Mouse (Mus musculus): ENCODE measurements at regions not wholly inside any gene's neighbourhood (a gene's known extent, or its start where the extent isn't known, plus 50 kb on each side); places are given as distances from the start of the nearest gene placed in this dataset.

GRCm38 (mm10) chr2:178631966-178632365 is 201.6 kb downstream of the Cdh26 start:
- ATAC-seq (replicated peaks in 1 of 2; ENCODE audit: insufficient read depth in 1 of 2, low FRiP score in 2 of 2, low TSS enrichment in 1 of 2, low read depth in 1 of 2, poor library complexity in 2 of 2, severe bottlenecking in 2 of 2), result no peak

DNA sequence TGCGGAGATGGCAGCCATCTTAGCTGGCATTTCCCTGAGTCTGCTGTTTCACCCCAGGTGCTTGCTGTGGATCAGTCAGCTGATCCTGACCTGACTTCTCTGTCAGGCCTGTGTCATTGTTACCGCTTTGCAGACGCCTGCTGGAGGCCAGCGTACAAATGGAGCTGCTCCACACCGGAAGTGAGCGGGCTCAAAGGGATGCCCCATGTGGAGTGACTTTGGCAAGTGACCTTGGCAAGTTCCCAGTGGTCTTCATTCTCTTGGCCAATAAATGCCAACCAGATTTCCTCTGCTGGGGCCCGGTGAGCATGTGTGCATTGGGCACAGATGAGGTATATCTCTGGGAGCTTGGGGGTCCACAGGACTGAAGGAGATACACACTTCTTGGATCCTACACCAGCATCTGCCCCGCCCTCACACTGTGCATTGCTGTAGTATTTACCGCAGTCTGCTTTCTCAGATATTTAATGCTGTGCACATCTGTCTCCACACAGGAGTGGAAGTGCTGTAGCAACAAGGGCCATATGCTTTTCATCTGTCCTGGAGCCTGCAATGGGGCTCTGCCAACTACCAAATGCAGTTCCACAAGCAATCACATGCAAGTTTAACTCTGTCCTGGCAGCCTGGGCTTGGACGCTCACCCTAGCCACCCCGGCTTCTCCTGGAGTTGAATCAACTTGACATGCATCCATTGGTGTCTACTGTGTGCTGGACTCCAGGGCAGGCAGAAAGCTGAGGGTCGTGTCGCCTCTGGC is 202.7 kb downstream of the Cdh26 start:
- no peak for ATAC-seq (replicated peaks in 1 of 2; ENCODE audit: insufficient read depth in 1 of 2, low FRiP score in 2 of 2, low TSS enrichment in 1 of 2, low read depth in 1 of 2, poor library complexity in 2 of 2, severe bottlenecking in 2 of 2)

GRCm38 (mm10) chr2:178634116-178634515 is 203.8 kb downstream of the Cdh26 start:
- ATAC-seq (replicated peaks in 1 of 2; ENCODE audit: insufficient read depth in 1 of 2, low FRiP score in 2 of 2, low TSS enrichment in 1 of 2, low read depth in 1 of 2, poor library complexity in 2 of 2, severe bottlenecking in 2 of 2), result no peak

DNA sequence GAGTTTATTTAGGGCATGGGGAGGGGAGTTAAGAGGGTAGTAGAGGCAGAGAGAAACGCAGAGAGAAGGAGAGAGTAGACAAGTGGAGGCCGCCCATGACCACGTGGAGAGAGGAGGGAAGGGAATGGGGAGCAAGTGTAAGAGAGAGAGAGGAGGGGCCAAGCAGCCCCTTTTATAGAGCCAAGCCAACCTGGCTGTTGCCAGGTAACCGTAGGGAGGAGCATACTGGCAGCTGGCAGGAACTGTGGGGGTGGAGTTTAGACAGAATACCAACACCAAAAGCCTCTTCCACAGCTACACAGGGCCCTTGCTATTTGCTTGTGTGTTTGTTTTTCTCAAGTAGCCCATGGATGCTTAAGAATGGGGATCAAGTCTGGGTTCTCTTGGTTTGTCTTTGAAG is 205.4 kb downstream of the Cdh26 start:
- ATAC-seq (replicated peaks in 1 of 2; ENCODE audit: insufficient read depth in 1 of 2, low FRiP score in 2 of 2, low TSS enrichment in 1 of 2, low read depth in 1 of 2, poor library complexity in 2 of 2, severe bottlenecking in 2 of 2), result no peak

- no peak for ATAC-seq (replicated peaks in 1 of 2; ENCODE audit: insufficient read depth in 1 of 2, low FRiP score in 2 of 2, low TSS enrichment in 1 of 2, low read depth in 1 of 2, poor library complexity in 2 of 2, severe bottlenecking in 2 of 2)
These were observed 206.6 kb downstream of the Cdh26 start for GRCm38 (mm10) chr2:178636901-178637300.

- no peak for ATAC-seq (replicated peaks in 1 of 2; ENCODE audit: insufficient read depth in 1 of 2, low FRiP score in 2 of 2, low TSS enrichment in 1 of 2, low read depth in 1 of 2, poor library complexity in 2 of 2, severe bottlenecking in 2 of 2)
These were observed 212.1 kb downstream of the Cdh26 start for GRCm38 (mm10) chr2:178642137-178643052.

DNA sequence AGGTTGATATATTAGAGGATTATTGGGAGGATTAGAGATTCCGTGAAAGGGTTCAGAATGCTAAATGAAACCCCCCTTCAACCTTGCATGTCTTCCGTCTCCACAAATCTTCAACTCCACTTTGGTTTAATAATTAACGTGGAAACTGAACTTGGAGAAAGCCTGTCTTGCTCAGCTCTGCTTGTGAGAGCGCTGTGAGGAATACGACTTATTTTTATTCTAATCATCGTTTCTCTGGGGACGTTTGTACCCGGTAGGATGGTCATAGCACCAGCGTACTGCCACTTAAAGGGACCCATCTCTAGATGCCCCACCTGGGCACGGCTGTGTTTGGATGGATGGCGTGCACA is 212.7 kb downstream of the Cdh26 start:
- no peak for ATAC-seq (replicated peaks in 1 of 2; ENCODE audit: insufficient read depth in 1 of 2, low FRiP score in 2 of 2, low TSS enrichment in 1 of 2, low read depth in 1 of 2, poor library complexity in 2 of 2, severe bottlenecking in 2 of 2)

DNA sequence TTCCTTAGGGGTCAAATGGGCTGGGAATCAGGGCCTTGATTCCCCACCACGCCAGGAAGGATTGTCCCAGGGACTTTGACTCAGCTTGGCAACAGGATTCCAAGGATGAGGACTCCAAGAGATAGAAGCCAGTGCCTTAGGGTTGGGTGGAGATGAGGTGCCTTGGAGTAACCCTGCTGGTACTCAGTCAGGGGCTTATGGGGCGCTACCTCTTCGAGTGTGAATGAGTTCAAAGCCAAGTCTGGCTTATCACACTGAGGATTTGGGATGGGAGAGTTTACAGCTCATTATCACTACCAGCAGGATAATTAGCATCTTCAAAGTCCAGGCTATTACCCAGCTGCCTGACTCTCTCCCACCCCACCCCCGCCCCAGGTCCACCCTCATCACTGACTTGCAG is 213.5 kb downstream of the Cdh26 start:
- ATAC-seq (replicated peaks in 1 of 2; ENCODE audit: insufficient read depth in 1 of 2, low FRiP score in 2 of 2, low TSS enrichment in 1 of 2, low read depth in 1 of 2, poor library complexity in 2 of 2, severe bottlenecking in 2 of 2), result no peak

- ATAC-seq (replicated peaks in 1 of 2; ENCODE audit: insufficient read depth in 1 of 2, low FRiP score in 2 of 2, low TSS enrichment in 1 of 2, low read depth in 1 of 2, poor library complexity in 2 of 2, severe bottlenecking in 2 of 2), result no peak
These were observed 229.7 kb downstream of the Cdh26 start for GRCm38 (mm10) chr2:178660071-178660470.

DNA sequence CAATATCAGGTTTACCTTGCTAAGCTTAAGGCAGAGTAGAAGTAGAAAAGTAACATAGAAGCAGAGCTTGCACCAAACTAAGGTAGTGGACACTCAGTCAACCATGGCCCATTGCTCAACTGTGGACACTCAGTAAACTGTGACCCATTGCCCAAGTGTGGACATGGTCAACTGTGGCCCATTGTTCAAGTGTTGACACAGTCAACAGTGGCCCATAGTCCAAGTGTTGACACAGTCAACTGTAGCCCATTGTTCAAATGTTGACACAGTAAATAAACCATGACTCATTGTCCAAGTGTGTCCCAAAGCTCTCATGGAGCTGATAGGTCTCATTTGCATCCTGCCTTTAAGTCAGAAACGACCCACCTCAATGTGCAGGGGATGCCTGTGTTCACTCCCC is 232.1 kb downstream of the Cdh26 start:
- no peak for ATAC-seq (replicated peaks in 1 of 2; ENCODE audit: insufficient read depth in 1 of 2, low FRiP score in 2 of 2, low TSS enrichment in 1 of 2, low read depth in 1 of 2, poor library complexity in 2 of 2, severe bottlenecking in 2 of 2)

- peak; percentile 93 to 96 for ATAC-seq (replicated peaks in 1 of 2; ENCODE audit: insufficient read depth in 1 of 2, low FRiP score in 2 of 2, low TSS enrichment in 1 of 2, low read depth in 1 of 2, poor library complexity in 2 of 2, severe bottlenecking in 2 of 2)
These were observed 234.6 kb downstream of the Cdh26 start for GRCm38 (mm10) chr2:178664977-178665376.

DNA sequence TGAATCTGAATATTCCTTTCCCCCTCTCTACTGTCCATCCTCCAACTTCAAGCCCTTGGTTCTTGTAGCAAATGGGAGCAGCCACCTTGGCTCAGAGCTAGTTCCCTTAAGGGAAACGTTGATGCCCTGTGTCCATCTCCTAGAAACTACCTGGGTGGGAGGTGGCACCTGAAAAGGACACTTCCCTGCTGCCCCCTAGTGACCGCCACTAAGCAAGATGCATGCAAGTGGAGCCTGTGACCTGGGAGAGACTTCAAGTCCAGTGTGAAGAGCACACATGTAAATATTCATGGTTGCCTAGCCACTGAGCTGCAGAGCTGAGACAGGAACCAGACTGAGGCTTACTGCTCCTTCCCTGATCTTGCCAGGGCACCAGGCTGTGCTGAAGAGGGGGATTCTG is 238.1 kb downstream of the Cdh26 start:
- ATAC-seq (replicated peaks in 1 of 2; ENCODE audit: insufficient read depth in 1 of 2, low FRiP score in 2 of 2, low TSS enrichment in 1 of 2, low read depth in 1 of 2, poor library complexity in 2 of 2, severe bottlenecking in 2 of 2), result no peak

DNA sequence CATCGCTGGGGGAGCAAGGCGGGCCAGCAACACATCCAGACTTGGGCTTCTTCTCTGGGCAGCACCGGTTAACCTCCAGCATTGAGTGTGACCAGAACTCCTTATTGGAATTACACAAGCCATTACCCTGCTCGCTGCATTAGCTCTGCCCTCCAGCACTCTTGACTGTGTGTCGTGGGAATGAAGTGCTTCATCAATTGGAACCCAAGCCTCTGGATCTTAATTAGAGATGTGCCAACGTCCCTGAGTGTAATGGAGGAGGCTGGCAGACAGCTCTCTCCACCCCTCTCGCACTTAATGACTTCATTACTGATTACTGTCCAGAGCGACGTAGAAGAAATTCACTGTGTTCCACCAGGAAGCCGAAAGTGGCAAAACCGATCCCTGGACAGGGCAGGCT is 240.6 kb downstream of the Cdh26 start:
- no peak for ATAC-seq (replicated peaks in 1 of 2; ENCODE audit: insufficient read depth in 1 of 2, low FRiP score in 2 of 2, low TSS enrichment in 1 of 2, low read depth in 1 of 2, poor library complexity in 2 of 2, severe bottlenecking in 2 of 2)

DNA sequence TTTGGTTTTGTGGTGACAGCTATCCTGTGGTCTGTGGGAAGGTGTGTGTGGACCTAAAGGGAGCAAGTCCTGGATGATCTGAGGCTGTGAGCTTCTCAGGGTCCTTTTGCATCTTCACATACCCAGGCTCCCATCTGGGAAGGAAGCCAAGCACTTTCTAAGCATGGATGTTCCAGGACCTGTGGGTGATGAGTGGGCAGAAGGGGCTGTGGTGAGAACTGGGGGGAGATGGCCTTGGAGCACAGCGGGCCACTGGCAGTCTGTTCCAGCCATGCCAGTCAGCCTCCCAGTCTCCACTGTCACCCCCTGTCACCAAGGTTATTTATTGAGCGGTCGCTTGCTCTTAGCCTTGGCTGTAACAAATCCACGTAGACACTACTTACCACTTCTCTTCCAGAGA is 243.3 kb downstream of the Cdh26 start:
- no peak for ATAC-seq (replicated peaks in 1 of 2; ENCODE audit: insufficient read depth in 1 of 2, low FRiP score in 2 of 2, low TSS enrichment in 1 of 2, low read depth in 1 of 2, poor library complexity in 2 of 2, severe bottlenecking in 2 of 2)

DNA sequence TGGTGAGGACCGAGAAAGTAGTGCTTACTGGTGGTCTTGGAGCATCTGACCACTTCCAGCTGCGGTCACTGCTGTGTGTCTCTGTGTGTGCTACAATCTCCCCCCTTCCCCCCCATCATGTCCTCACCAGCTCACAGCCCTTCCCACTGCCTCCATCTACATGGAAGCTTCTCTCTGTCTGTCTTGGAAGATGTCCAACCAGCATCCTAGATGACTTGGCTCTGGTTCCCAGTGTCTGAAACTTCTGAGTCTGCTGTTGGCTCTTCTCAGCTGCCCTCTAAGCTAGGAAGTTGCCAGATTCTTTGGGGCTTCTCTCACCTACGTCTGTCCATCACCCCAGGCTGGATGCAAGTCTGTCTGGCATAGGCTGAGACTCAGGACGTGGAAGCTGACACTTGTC is 244.3 kb downstream of the Cdh26 start:
- ATAC-seq (replicated peaks in 1 of 2; ENCODE audit: insufficient read depth in 1 of 2, low FRiP score in 2 of 2, low TSS enrichment in 1 of 2, low read depth in 1 of 2, poor library complexity in 2 of 2, severe bottlenecking in 2 of 2), result no peak

GRCm38 (mm10) chr2:178676970-178677369 is 246.6 kb downstream of the Cdh26 start:
- ATAC-seq (replicated peaks in 1 of 2; ENCODE audit: insufficient read depth in 1 of 2, low FRiP score in 2 of 2, low TSS enrichment in 1 of 2, low read depth in 1 of 2, poor library complexity in 2 of 2, severe bottlenecking in 2 of 2), result no peak

DNA sequence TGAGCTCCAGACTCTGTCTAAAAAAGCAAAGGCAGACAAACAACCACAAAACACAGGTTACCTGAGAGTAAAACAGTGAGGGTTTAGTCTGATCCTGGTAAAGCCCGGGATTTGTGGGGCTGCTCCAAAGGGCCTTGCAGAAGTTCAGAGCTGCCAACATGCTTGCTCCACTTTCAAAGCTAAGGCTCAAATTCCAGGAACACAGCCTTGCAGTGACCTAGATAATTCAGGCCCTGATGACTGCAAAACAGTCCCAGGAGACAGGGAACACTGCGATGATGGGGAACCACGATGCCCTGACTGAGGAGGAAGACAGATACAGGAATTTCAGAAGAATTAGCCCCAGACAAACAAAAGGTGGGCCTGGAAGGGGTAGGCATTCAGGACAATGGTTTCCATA is 250.0 kb downstream of the Cdh26 start:
- ATAC-seq (replicated peaks in 1 of 2; ENCODE audit: insufficient read depth in 1 of 2, low FRiP score in 2 of 2, low TSS enrichment in 1 of 2, low read depth in 1 of 2, poor library complexity in 2 of 2, severe bottlenecking in 2 of 2), result no peak

GRCm38 (mm10) chr2:178684026-178684958 is 254.0 kb downstream of the Cdh26 start:
- peak; percentile 68 to 80 for ATAC-seq (replicated peaks in 1 of 2; ENCODE audit: insufficient read depth in 1 of 2, low FRiP score in 2 of 2, low TSS enrichment in 1 of 2, low read depth in 1 of 2, poor library complexity in 2 of 2, severe bottlenecking in 2 of 2)

Measured in hematopoietic stem cell, adult 5-6 weeks (primary cell).